Mouse (Mus musculus) lung, adult 2 months (tissue): ENCODE measurements around the gene Prkg1.

Source experiments
- CTCF ChIP-seq: fragments of 200-500 bp; IDR thresholded peaks from 2 replicates; pipeline ENCODE4 v1.5.1; 2011; ENCODE audit warnings: mild to moderate bottlenecking, low read length, control low read depth; ENCODE audit not compliant: insufficient read depth
- POLR2A ChIP-seq: fragments of 200-500 bp; IDR thresholded peaks from 2 replicates; pipeline ENCODE4 v1.6.1; 2011; ENCODE audit warnings: low read depth, mild to moderate bottlenecking, control low read depth, low read length, borderline replicate concordance; ENCODE audit errors: extremely low read depth

DNA sequence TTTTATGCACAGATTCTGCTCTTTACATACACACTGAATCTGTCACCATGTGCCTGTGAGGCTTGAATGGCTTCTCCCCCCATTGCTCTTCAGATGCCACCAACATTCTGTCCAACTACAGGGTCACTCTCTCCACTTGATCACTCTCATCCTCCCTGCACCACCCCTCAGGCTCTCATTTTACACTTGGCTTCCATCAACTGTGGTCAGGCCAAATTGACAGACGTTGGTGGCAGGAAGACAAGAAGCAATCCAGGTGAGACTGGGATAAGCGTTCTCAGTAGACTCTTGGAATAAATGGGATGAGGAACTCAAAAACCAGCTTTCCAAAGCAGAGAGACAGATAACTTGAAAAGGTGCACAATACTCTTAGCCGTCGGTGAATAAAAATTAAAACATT is 786.7 kb downstream of the Prkg1 start:
- TF ChIP-seq CTCF, result no peak
- no peak for TF ChIP-seq POLR2A
